Mouse (Mus musculus): Measurements from ENCODE around the gene Plin4. TPM values are rescaled to one million over a fixed set of nuclear protein-coding genes. Genes with fewer than 3 reads are reported as not detected.

The Plin4 gene
- total RNA-seq, 4 experiments from 2014 or later, result 133 to 313 (median 179) TPM

DNA sequence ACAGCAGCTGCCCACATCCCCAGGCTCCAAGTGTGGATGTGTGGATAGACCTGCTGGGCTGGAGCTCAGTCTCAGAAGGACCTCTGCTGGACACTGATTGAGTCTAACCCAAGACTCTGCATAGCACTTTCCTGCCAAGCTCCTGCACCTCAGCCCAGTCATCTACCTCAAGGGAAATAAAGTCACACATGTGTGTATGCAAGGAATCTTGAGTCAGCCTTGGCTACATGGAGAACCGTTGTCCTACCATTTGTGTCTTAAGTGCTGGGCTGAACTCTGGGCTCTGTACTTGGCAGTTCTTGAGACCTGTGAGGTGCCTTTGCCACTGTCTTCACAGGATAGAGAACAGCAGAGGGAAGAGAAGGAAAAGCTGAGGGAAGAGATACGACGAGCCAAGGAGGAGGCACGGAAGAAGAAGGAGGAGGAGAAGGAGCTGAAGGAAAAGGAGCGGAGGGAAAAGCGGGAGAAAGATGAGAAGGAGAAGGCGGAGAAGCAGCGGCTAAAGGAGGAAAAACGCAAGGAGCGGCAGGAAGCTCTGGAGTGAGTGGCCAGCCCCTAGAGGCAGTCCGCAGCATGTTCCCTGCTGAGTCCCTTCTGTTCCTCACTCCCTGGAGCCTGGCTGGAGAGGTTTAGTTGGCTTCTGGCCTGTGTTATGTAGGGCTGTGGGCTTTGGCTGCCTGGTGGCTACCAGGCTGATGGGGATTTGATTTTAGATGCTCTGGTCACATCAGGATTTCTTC lies 52.1 kb downstream of the Plin4 start:
- no peak for DNase-seq (ENCODE audit: low spot score in 2 of 2)

DNA sequence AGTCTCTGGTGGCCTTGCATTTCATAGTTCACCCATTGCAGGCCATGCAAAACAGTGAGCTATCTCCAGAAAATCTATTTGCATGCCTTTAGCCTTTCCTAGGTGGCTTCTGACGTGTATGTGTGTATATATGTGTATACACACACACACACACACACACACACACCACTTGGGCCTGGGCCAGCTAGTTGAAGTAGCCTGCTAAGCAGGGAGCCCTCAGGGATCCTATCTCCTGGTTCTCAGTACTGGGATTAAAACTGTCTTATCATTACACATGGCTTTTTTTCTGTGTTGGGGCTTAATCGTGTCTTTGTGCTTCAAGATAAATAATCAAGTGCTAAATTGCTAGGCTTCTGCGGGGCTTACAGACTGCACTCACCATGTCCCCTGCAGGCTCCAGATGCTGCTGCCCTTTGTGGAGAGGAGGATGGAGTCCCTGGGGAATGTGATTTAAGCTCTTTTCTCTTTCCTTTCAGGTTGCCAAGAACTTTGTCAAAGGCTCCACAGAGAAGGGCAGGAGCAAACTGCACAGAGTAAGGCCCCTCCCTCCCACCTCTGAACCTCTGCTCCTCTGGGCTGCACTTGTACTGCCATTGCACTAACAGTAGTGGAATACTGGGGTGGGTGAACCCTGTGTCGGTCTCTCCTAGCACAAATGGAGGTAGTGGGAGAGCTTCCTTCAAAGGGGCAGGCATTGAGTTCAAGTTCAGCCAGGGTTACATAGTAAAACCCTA lies 53.5 kb downstream of the Plin4 start:
- DNase-seq (ENCODE audit: low spot score in 2 of 2), result no peak

DNA sequence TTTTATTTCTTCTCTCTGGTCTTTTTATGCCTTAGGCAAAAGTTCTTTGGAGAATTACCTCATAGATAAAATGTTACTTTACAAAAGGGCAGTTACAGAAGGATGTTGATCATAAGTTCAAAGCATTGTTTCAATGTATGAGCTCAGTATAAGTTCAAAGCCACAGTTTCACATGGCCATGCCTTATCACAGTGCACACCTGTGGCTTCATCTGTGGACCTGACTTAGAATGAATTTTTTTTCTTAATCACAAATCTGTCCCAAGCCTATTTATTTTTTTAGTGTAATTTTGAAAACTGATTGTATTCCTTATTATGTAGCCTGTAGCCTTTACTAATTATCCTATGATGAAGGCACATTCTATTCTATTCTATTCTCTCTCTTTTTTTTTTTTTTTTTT lies 54.7 kb downstream of the Plin4 start:
- no peak for DNase-seq (ENCODE audit: low spot score in 2 of 2)

DNA sequence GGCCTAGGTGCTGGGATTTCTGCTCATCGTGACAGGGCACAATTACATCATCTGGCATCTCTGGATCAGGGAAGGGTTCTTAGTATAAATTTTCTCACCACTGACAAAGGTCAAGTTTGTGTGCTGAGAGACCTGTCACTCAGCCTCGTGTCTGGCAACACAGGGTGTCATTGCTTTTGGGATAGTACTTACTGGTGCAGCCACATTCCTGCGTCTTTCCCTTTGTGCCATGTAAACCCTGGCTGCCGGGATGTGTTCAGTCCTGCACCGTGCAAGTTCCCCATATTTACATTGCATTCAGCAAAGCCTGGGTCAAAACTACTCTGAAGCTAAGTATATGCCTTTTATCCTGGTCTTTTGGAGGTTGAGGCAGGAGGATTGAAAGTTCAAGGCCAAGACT lies 58.2 kb downstream of the Plin4 start:
- DNase-seq (ENCODE audit: low spot score in 2 of 2), result no peak

Other genes starting within 250 kb of the Plin4 start
- gene Zfp119a, start 230.9 kb downstream of the Plin4 start, total RNA-seq (2022), result 1 to 10 TPM; 3.5 to 4.4 (median 4.1) TPM
- gene Zfp959, start 217.7 kb downstream of the Plin4 start, total RNA-seq (2022), result 1 to 10 TPM; 2.5 to 3.1 (median 2.9) TPM
- gene Zfp119b, start 160.3 kb downstream of the Plin4 start, total RNA-seq (2022), result 1 to 10 TPM; 3.9 to 4.3 (median 3.9) TPM
- not detected for gene Ebi3, start 157.2 kb downstream of the Plin4 start, total RNA-seq (2022)
- gene Yju2, start 150.7 kb downstream of the Plin4 start, total RNA-seq (2022), result 1 to 10 TPM; 7.0 to 9.1 (median 8.1) TPM
- under 1 TPM in 2 of 4 experiments, not detected in 2; 0.31 TPM for gene Shd, start 139.3 kb downstream of the Plin4 start, total RNA-seq (2022)
- gene Fsd1, start 123.3 kb downstream of the Plin4 start, total RNA-seq (2022), result not detected
- gene Stap2, start 104.2 kb downstream of the Plin4 start, total RNA-seq (2022), result 1 to 10 TPM; 1.7 to 3.2 (median 2.6) TPM
- 10 to 100 TPM; 41.3 to 55.2 (median 42.4) TPM for gene Mpnd, start 104.1 kb downstream of the Plin4 start, total RNA-seq (2022)
- gene Sh3gl1, start 73.2 kb downstream of the Plin4 start, total RNA-seq (2022), result 1 to 10 TPM; 5.5 to 8.9 (median 7.6) TPM
- gene Chaf1a, start 69.4 kb downstream of the Plin4 start, total RNA-seq (2022), result 1 to 10 TPM in 1 of 4 experiments, under 1 TPM in 3; 0.47 to 1.6 (median 0.75) TPM
- gene Ubxn6, start 34.8 kb downstream of the Plin4 start, total RNA-seq (2022), result 10 to 100 TPM; 66.1 to 85.8 (median 74.4) TPM
- gene Hdgfl2, start 30.2 kb downstream of the Plin4 start, total RNA-seq (2022), result 10 to 100 TPM; 23.6 to 26.7 (median 26.0) TPM
- gene Plin5, start 7.8 kb upstream of the Plin4 start, total RNA-seq (2022), result 10 to 100 TPM; 16.5 to 31.3 (median 22.8) TPM
- 10 to 100 TPM; 10.7 to 24.5 (median 13.9) TPM for gene Lrg1, start 12.2 kb upstream of the Plin4 start, total RNA-seq (2022)
- gene Sema6b, start 30.5 kb upstream of the Plin4 start, total RNA-seq (2022), result 1 to 10 TPM; 1.4 to 2.7 (median 1.9) TPM
- under 1 TPM; 0.12 to 0.54 (median 0.25) TPM for gene Tnfaip8l1, start 52.7 kb upstream of the Plin4 start, total RNA-seq (2022)
- gene Mydgf, start 74.1 kb upstream of the Plin4 start, total RNA-seq (2022), result 10 to 100 TPM; 14.9 to 16.8 (median 15.3) TPM
- 10 to 100 TPM; 37.9 to 45.7 (median 43.0) TPM for gene Dpp9, start 109.1 kb upstream of the Plin4 start, total RNA-seq (2022)
- gene Fem1a, start 147.0 kb upstream of the Plin4 start, total RNA-seq (2022), result 100 to 1,000 TPM; 180 to 201 (median 196) TPM
- gene Ticam1, start 167.0 kb upstream of the Plin4 start, total RNA-seq (2022), result 1 to 10 TPM; 1.7 to 2.2 (median 2.0) TPM
- 10 to 100 TPM; 22.9 to 44.8 (median 28.7) TPM for gene Plin3, start 183.1 kb upstream of the Plin4 start, total RNA-seq (2022)
- gene Arrdc5, start 190.5 kb upstream of the Plin4 start, total RNA-seq (2022), result not detected
- gene Uhrf1, start 193.5 kb upstream of the Plin4 start, total RNA-seq (2022), result under 1 TPM; 0.18 to 0.67 (median 0.44) TPM
- gene Kdm4b, start 216.3 kb upstream of the Plin4 start, total RNA-seq (2022), result 10 to 100 TPM; 22.2 to 26.4 (median 22.8) TPM